Mouse (Mus musculus): ENCODE measurements around the gene Gipr.
A peak's percentile ranks its signal among the peaks of the same experiment; 100 is the strongest.
"Not testable (repeated sequence)": the region's sequence is repeated elsewhere in the genome, so short reads cannot be mapped to it uniquely, and the experiment has no call there.

Gipr gene

GRCm38 (mm10) chr7:19178443-19179092, 12.6 kb upstream of the Gipr start:
- DNase-seq (ENCODE audit: low spot score): peak; percentile 48

GRCm38 (mm10) chr7:19178035-19178434, 12.1 kb upstream of the Gipr start:
- DNase-seq (ENCODE audit: low spot score): no peak

DNA sequence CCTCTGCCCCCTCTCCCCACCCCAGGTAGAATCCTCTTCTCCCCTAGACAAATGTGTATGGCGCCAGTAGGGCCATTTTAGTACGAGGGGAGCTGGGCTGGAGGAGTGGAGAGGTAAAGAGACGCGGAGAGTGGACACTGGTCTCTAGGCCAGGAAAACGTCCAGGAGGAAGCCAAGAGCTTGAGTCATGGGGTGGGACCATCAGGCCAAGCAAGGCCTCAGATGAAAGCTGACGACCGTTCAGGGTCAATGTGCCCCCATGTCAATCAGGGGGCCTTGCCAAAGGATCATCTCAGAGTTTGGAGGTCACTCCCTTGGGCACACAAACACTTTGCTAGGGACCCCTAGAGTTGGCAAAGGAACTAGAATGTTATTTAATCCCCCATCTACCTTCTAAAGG, 11.3 kb upstream of the Gipr start:
- DNase-seq (ENCODE audit: low spot score): no peak

GRCm38 (mm10) chr7:19176516-19176947, 10.6 kb upstream of the Gipr start:
- no peak for DNase-seq (ENCODE audit: low spot score)

GRCm38 (mm10) chr7:19175708-19176515, 10.0 kb upstream of the Gipr start, which contains the start of gene Eml2:
Gene Eml2, plus strand, starts transcription at chr7:19176421.
- no peak for DNase-seq (ENCODE audit: low spot score)

GRCm38 (mm10) chr7:19172874-19173273, 6.9 kb upstream of the Gipr start:
- peak; percentile 63 for DNase-seq (ENCODE audit: low spot score)

GRCm38 (mm10) chr7:19171831-19172230, 5.9 kb upstream of the Gipr start:
- DNase-seq (ENCODE audit: low spot score): no peak

GRCm38 (mm10) chr7:19170142-19170541, 4.2 kb upstream of the Gipr start:
- DNase-seq (ENCODE audit: low spot score): no peak

DNA sequence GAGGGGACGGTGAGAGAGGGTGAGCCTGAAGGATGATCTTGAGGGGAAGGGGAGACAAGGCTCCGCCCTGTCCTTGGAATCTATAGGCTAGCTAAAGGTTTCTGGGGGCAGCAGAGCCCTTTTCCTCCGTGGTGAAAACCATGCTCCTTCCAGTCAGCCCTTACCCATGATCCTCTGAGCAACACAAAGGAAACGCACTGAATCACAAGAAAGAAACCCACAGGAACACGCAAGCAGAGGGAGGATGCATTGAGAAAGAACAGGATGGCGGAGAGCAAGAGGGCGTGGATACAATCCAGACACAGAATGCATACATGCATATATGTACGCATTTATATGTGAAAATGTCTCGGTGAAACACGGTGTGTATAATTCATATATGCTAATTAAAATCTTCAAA, 3.6 kb upstream of the Gipr start:
- DNase-seq (ENCODE audit: low spot score): no peak

GRCm38 (mm10) chr7:19166990-19167389, 1.1 kb upstream of the Gipr start:
- no peak for DNase-seq (ENCODE audit: low spot score)

- peak; percentile 58 for DNase-seq (ENCODE audit: low spot score)
These were observed 949 bp downstream of the Gipr start for GRCm38 (mm10) chr7:19164978-19165377.

DNA sequence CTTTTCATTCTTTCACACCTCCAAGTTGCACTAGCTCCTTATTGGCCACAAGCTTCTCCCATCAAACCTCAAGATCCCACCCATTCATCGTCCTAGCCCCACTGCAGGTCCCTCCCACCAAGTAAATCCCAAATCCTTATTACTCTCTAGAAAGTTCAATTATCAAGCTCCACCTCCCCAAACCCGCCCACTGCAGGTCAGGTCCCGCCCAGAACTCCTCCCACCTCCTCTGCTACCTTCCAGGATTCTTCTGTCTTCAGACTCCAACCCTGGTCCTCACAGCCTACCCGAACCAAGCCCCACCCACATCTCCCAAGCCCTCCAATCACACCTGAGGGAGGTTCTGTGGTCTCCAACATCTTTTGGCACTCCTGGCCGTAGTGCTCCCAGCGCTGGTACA, 1.7 kb downstream of the Gipr start:
- DNase-seq (ENCODE audit: low spot score): peak; percentile 39

DNA sequence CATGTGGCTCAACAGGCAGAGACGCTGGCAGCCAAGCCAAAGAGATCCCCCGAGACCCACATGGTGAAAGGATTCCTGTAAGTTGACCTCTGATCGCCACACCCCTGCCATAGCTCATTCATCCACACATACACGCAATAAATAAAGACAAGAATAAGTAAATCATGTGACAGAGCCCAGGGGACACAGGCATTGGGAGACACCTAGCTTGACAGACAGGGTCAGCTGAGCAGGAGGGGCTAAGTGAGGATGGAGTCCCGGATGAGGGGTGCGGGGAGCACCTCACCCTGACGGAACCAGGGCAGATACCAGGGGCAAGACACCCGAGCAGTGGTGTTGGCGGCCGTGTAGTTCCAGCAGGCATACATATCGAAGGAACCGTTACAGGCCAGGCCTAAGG, 2.2 kb downstream of the Gipr start:
- DNase-seq (ENCODE audit: low spot score): no peak

GRCm38 (mm10) chr7:19162928-19163327, 3.0 kb downstream of the Gipr start:
- no peak for DNase-seq (ENCODE audit: low spot score)

GRCm38 (mm10) chr7:19160115-19160514, 5.8 kb downstream of the Gipr start:
- DNase-seq (ENCODE audit: low spot score): peak; percentile 61

DNA sequence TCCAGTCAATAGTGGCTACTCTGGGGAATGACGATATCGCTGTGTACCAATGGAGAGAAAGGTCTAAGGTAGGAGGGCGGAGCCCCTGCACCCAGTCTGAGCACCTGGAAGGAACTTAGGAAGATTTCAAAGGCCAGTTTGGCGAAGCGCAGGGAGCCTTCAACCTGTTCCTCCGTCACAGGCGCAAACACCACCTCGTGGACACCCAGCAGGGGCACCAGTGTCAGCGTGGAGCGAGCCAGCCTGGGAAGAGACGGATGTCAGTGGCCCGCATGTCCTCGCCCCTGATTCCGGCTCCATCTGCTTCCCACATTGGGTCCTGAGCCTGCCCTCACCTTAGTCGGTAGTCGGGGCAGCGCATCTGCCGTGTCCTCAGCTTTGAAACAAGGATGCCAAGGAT, 6.5 kb downstream of the Gipr start:
- DNase-seq (ENCODE audit: low spot score): no peak

- no peak for DNase-seq (ENCODE audit: low spot score)
These were observed 7.3 kb downstream of the Gipr start for GRCm38 (mm10) chr7:19158601-19159000.

- DNase-seq (ENCODE audit: low spot score): peak; percentile 81
These were observed 8.6 kb downstream of the Gipr start for GRCm38 (mm10) chr7:19157160-19157800.

GRCm38 (mm10) chr7:19155825-19156475, 10.0 kb downstream of the Gipr start:
- no peak for DNase-seq (ENCODE audit: low spot score)

DNA sequence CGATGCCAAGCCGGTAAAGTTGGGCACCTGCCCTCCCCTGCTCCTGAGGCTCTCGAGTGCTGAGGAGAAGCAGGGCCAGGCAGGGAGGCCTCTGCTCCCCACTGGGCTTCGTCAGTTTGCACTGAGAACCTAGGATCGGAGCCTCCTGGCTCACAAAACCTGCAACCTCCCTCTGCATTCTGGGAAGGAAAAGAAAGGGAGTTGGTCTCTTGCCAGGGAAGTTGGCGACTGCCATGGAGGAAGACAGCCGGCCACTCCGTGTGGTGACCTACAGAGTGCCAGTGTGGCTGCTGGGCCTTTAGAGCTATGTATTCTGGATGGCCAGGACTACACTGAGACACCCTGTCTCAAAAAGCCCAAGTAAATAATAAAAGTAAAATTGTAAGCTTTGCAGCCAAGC, 11.1 kb downstream of the Gipr start:
- no peak for DNase-seq (ENCODE audit: low spot score)

DNA sequence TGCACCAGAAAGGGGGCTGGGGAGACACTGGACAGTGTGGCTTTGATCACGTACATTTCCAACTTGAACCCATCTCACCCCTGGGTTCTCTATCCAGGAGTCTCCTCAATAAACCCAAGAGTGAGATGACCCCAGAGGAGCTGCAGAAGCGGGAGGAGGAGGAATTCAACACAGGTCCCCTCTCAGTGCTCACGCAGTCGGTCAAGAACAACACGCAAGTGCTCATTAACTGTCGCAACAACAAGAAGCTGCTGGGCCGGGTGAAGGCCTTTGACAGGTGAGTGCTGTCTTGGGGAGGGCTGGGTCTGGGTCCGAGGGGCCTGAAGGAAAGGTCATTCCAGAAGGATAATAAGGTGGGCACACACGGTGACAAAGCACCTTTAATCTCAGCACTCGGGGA, 14.8 kb downstream of the Gipr start:
- DNase-seq (ENCODE audit: low spot score): not testable (repeated sequence)

DNA sequence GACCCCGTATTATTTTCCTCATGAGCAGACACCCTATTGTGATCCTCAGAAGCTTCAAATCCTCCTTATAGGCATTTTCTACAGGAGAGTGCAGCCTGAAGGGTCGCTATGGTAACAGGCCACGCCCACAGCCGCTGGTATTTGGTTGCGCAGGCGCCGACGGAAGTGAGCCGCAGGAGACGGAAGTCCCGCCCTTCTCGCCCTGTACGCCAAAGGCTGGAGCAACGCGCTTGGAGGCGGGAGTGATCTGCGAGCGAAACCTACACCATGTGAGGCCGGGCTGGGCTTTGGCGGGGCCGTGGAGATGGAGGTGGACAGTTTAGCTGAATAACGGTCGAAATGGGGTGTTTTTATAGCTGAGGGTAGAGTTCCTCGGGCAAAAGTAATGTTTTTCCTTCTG, 16.3 kb downstream of the Gipr start, which contains the start of gene Snrpd2:
TSS of gene Snrpd2 (plus strand) at position 97 of the 400 bp plus-strand sequence.
- peak; percentile 96 for DNase-seq (ENCODE audit: low spot score)

All from yolk sac, embryonic 10.5 days (tissue).